Mouse (Mus musculus) midbrain, embryonic 13.5 days (tissue): ENCODE measurements around the gene Zic2. TPM values are rescaled to one million over a fixed set of nuclear protein-coding genes. Genes with fewer than 3 reads are reported as not detected.
A peak's percentile ranks its signal among the peaks of the same experiment; 100 is the strongest.

ENCODE experiments used
- ATAC-seq: fragments of 200-750 bp; cut with Nextera tagmentation; 2 replicates; pipeline ENCODE4 v1.8.0; 2017; ENCODE audit warnings: mild to moderate bottlenecking, moderate TSS enrichment, moderate library complexity
- H3K27ac ChIP-seq: fragments of 300-500 bp; sonication (generic); 2 replicates; pipeline ENCODE4 v1.5.1; 2015; ENCODE audit warnings: inconsistent platforms, mild to moderate bottlenecking, moderate library complexity
- H3K27me3 ChIP-seq: fragments of 300-500 bp; sonication (generic); 2 replicates; pipeline ENCODE4 v1.6.1; 2015; ENCODE audit warnings: mild to moderate bottlenecking, inconsistent platforms
- H3K36me3 ChIP-seq: fragments of 300-500 bp; sonication (generic); 2 replicates; pipeline ENCODE4 v1.6.1; 2015; ENCODE audit warnings: mild to moderate bottlenecking, inconsistent platforms
- H3K4me1 ChIP-seq: fragments of 300-500 bp; sonication (generic); replicated peaks from 2 replicates; pipeline ENCODE4 v1.6.1; 2015; ENCODE audit warnings: inconsistent platforms
- H3K4me2 ChIP-seq: fragments of 300-500 bp; sonication (generic); replicated peaks from 2 replicates; pipeline ENCODE4 v1.6.1; 2015; ENCODE audit warnings: moderate library complexity, mild to moderate bottlenecking, inconsistent platforms
- H3K4me3 ChIP-seq: fragments of 300-500 bp; sonication (generic); replicated peaks from 2 replicates; pipeline ENCODE4 v1.5.1; 2015; ENCODE audit warnings: mild to moderate bottlenecking, inconsistent platforms
- H3K9ac ChIP-seq: fragments of 300-500 bp; sonication (generic); replicated peaks from 2 replicates; pipeline ENCODE4 v1.6.1; 2015; ENCODE audit warnings: mild to moderate bottlenecking, inconsistent platforms
- H3K9me3 ChIP-seq: fragments of 300-500 bp; sonication (generic); 2 replicates; pipeline ENCODE4 v1.6.1; 2016; ENCODE audit warnings: mild to moderate bottlenecking, inconsistent platforms
- WGBS: fragments of 180-500 bp; shearing (Covaris S2); methylation state at CpG from one replicate; pipeline ENCODE4 v1.1.7; 2015; 5-methylcytosine and 5-hydroxymethylcytosine counted together
- polyA plus RNA-seq: library from polyadenylated mRNA; unstranded; fragments of >200 nt; fragmentation: Nextera tagmentation; extraction: Ambion mirVana; gene quantifications from 2 replicates; pipeline ENCODE4 v1.2.1, GENCODE M21; 2015

The Zic2 gene
- polyA plus RNA-seq, 1 experiment from 2014 or later: 10.3 TPM

DNA sequence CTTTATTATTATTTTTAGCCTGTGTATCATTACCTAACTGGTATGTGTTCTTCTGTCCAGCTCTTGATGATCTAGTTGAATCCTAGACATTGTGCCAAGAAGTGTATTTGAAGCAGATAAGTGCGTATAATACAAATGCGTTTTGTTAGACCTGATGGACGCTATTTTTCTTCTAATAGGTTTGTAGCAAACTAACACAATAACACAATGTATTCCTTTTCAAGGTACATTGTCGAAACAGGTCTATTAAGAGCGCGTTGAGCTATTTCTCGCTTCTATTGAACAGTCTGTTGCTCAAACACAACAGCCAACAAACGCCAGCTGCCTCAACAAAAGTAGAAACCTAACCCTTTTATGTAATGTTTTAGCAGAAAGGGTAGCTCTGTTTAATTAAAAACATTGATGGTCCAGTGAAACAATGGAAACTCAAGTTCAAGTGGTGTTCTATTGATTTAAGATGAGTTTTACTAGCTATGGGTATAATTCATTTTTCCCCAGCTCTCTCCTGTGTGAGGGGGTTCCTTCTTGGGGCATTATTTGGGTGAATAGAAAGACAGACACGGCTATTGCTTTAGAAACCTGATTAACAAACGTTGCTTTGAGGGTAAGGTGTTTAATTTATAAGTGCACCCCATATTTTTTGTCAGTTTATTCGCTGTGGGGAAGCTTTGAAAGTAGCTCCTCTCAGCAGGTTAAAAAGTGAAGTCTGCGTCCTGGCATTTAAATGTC lies 14.6 kb downstream of the Zic2 start:
- peaks cover 3% of the 10 kb centered on the region; the same call in 1 of the 2 replicates for H3K9me3 ChIP-seq
- peak; percentile 32 for ATAC-seq
- H3K4me3 ChIP-seq: peak overlapping the region; percentile 33
- H3K36me3 ChIP-seq: no peaks in the 10 kb centered on the region
- peak overlapping the region; percentile 49; the same call in 1 of the 2 replicates for H3K27ac ChIP-seq
- no peak overlapping the region for H3K9ac ChIP-seq
- under 1% methylated on average over 12 of the region's 12 CpGs for WGBS
- H3K4me1 ChIP-seq: peaks cover 19% of the 10 kb centered on the region
- peaks cover 78% of the 10 kb centered on the region for H3K27me3 ChIP-seq
- H3K4me2 ChIP-seq: peak overlapping the region; percentile 51

DNA sequence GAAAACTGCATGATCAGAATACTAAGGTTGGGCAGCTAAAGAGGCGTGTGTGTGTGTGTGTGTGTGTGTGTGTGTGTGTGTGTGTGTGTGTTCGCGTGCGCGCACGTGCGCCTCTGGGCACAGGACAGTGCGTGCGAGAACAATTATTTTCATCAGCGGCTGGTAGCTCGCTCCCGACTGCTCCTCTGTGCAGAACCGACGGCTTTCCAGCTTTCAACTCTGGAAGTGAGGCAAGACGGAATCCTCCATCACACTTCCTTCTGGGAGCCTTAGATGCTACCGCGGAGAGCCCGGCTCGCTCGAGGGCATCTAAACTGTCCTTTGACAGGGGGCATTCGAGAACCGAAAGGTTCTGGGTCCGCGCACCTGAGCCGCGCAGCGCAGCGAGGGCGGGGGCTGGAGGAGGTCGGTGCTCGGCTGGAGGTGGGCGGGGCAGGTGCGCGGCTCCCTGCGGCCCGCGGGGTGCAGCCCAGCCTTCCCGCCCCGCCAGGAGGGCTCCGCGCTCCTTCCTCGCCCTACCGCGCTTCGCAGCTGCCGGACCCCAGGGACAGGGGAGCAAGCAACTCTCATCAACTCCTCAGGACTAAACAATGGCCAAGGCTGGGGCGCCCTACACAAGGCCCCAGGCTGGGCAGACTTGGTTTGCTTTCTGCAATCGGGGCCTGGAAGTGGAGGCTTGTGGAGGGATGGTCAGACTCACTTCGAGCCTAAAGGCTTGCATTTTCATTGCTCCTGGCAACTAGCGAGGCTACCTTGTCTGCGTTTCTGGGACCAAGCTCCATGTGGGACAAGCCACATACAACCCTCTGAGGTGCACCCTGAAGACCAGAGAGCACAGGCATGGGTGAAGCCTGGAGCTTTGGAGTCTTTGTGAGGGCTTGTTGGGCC lies 15.4 kb downstream of the Zic2 start, which contains the start of gene Gm10837:
Gene Gm10837 (plus strand): TSS at position 146 of the 888 bp plus-strand sequence.
- no peak within 1 kb of the TSS; the same call in 1 of the 2 replicates for H3K9ac ChIP-seq
- 2% methylated on average over 51 of the region's 51 CpGs for WGBS

DNA sequence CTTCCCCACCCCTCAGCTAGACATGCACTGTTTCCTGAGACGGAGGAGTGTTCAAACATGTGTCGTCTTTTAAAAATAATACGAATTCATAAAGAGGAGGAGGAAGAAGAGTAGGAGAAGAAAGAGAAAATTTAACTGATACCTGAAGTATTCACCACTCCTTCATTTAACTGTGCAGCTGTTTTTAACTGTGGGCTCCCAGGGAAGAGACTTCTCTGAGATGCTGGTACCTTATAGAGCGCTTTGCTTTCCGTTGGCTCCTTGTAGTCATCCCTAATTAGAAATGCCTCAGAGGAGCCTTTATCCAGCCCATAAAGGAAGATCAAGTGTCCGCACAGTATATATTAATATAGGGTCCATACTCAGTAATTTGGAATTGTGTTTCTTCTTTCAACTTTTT lies 16.3 kb downstream of the Zic2 start:
- WGBS: 62% methylated on average over 6 of the region's 6 CpGs

More for the DNA sequence above, 15.4 kb downstream of the Zic2 start, which contains the start of gene Gm10837:
- H3K4me2 ChIP-seq: peak within 1 kb of the TSS; percentile 51
- no peaks in the 10 kb centered on the region for H3K36me3 ChIP-seq
- peaks cover 72% of the 10 kb centered on the region for H3K27me3 ChIP-seq
- H3K4me3 ChIP-seq: peak within 1 kb of the TSS; percentile 33
- peaks cover 3% of the 10 kb centered on the region; the same call in 1 of the 2 replicates for H3K9me3 ChIP-seq
- H3K4me1 ChIP-seq: peaks cover 12% of the 10 kb centered on the region
- peak; percentile 84 for ATAC-seq
- H3K27ac ChIP-seq: peak within 1 kb of the TSS; percentile 49

DNA sequence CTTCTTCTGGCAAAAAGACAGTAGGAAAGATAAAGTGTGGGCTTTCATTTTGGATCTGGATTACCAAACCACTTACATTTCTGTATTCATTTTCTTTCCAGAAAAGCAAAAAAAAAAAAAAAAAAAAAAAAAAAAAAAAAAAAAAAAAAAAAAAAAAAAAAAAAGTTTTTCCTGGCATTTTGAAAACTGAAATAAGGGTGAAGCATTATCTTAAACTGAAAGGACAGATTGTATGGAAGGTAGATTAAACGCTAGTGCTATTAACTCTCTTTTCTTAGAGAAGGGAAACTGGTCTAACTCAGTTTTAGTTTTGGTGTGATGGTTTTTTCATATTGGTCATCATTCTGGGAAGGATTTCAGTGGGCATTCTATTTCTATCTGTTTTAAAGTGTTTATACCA lies 16.8 kb downstream of the Zic2 start:
- H3K9ac ChIP-seq: no peak overlapping the region
- ATAC-seq: no peak
- no peak overlapping the region for H3K27ac ChIP-seq
- 71% methylated on average over 1 of the region's 1 CpGs for WGBS
- H3K4me2 ChIP-seq: no peak overlapping the region
- H3K4me3 ChIP-seq: no peak overlapping the region
- H3K27me3 ChIP-seq: peaks cover 63% of the 10 kb centered on the region
- no peaks in the 10 kb centered on the region for H3K36me3 ChIP-seq
- peaks cover 3% of the 10 kb centered on the region; the same call in 1 of the 2 replicates for H3K9me3 ChIP-seq
- peaks cover 12% of the 10 kb centered on the region for H3K4me1 ChIP-seq

More for the DNA sequence above, 16.3 kb downstream of the Zic2 start:
- Histone ChIP-seq H3K27me3 (peaks cover 66% of the 10 kb centered on the region), H3K4me3 (no peak overlapping the region), H3K4me1 (peaks cover 12% of the 10 kb centered on the region), H3K27ac (no peak overlapping the region), H3K4me2 (no peak overlapping the region), H3K9ac (no peak overlapping the region), H3K9me3 (peaks cover 3% of the 10 kb centered on the region; the same call in 1 of the 2 replicates), H3K36me3 (no peaks in the 10 kb centered on the region)
- no peak for ATAC-seq

- Histone ChIP-seq H3K4me2 (no peak overlapping the region), H3K27me3 (no peaks in the 10 kb centered on the region), H3K4me3 (no peak overlapping the region), H3K4me1 (no peaks in the 10 kb centered on the region), H3K27ac (no peak overlapping the region), H3K9me3 (no peaks in the 10 kb centered on the region), H3K9ac (no peak overlapping the region), H3K36me3 (no peaks in the 10 kb centered on the region)
- 26% methylated on average over 2 of the region's 2 CpGs for WGBS
- no peak for ATAC-seq
These were observed 33.8 kb downstream of the Zic2 start for GRCm38 (mm10) chr14:122509058-122509457.

- WGBS: 78% methylated on average over 3 of the region's 3 CpGs
- ATAC-seq: no peak
- Histone ChIP-seq H3K4me2 (no peak overlapping the region), H3K4me1 (no peaks in the 10 kb centered on the region), H3K9ac (no peak overlapping the region), H3K36me3 (no peaks in the 10 kb centered on the region), H3K27ac (no peak overlapping the region), H3K27me3 (no peaks in the 10 kb centered on the region), H3K9me3 (no peaks in the 10 kb centered on the region), H3K4me3 (no peak overlapping the region)
These were observed 36.3 kb downstream of the Zic2 start for GRCm38 (mm10) chr14:122511519-122511918.

DNA sequence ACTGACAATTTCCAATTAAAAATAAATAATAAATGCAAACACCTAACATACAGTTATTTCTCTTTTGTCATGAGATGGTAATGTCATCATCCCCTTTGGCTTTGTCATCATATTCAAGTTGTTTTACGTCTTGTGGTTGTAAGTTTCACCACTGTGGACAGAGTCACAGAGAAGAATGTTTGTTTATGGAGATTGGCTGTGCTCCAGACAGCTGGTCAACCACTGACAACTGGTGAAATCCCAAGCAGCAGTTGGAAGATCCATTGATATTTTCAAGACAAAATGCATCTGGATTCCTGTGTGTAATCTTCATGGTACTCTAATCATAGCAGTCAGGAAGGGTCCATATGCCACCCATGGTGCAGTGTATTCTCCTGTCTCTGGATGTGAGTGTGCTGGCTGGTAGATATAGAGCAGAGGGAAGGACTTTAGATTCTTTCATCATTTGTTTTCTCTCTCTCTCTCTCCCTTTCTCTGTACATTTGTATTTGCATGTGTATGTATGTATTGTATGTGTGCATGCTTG lies 38.3 kb downstream of the Zic2 start:
- Histone ChIP-seq H3K9ac (no peak overlapping the region), H3K36me3 (no peaks in the 10 kb centered on the region), H3K4me2 (no peak overlapping the region), H3K27me3 (no peaks in the 10 kb centered on the region), H3K9me3 (no peaks in the 10 kb centered on the region), H3K4me1 (no peaks in the 10 kb centered on the region), H3K27ac (no peak overlapping the region), H3K4me3 (no peak overlapping the region)
- ATAC-seq: no peak
- 79% methylated on average over 1 of the region's 1 CpGs for WGBS

DNA sequence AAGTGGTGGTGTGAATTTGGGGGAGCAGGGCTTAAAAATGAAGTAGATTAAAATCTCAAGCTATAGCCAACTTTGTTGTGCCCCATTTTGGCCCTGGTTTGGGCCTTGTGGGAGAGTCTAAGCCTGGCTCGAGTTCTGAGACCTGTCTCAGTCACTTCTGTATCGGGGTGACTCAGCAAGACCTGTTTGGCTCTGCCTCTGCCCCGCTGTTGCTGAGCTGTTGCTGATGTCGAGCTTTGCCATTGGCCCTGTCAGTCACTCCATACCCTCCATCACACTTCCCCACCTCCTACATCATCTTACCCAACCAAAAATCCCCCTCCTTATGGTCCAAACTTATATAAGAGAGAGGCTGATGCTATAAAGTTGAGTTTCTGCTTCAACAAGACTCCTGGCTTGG lies 53.2 kb downstream of the Zic2 start:
- Histone ChIP-seq H3K36me3 (no peaks in the 10 kb centered on the region), H3K4me3 (no peak overlapping the region), H3K4me1 (peaks cover 1% of the 10 kb centered on the region; the same call in 1 of the 2 replicates), H3K27ac (no peak overlapping the region), H3K9me3 (peaks cover 5% of the 10 kb centered on the region; the same call in 1 of the 2 replicates), H3K27me3 (no peaks in the 10 kb centered on the region), H3K9ac (no peak overlapping the region), H3K4me2 (no peak overlapping the region)
- WGBS: 88% methylated on average over 4 of the region's 4 CpGs
- no peak for ATAC-seq

Other genes starting within 250 kb of the Zic2 start
- 1.1 and 2.3 TPM in 2 replicates for gene Gm5089, start 24.3 kb upstream of the Zic2 start, polyA plus RNA-seq
- gene Zic5, start 9.8 kb upstream of the Zic2 start, polyA plus RNA-seq: 15.5 and 16.7 TPM in 2 replicates
- gene Gm10837, start 15.2 kb downstream of the Zic2 start, polyA plus RNA-seq: 0.43 and 0.73 TPM in 2 replicates
- 24.2 and 27.4 TPM in 2 replicates for gene Pcca, start 58.9 kb downstream of the Zic2 start, polyA plus RNA-seq